Mouse (Mus musculus) embryonic facial prominence, embryonic 14.5 days (tissue): ENCODE measurements around the gene Rnf128. TPM values are rescaled to one million over a fixed set of nuclear protein-coding genes. Genes with fewer than 3 reads are reported as not detected.

ENCODE experiments used
- ATAC-seq: fragments of 200-750 bp; cut with Nextera tagmentation; 2 replicates; pipeline ENCODE4 v1.8.0; 2017; ENCODE audit warnings: low read depth, moderate number of reproducible peaks, moderate TSS enrichment
- DNase-seq: peaks from one replicate; pipeline ENCODE4 v3.0.0-alpha.2; 2015; ENCODE audit warnings: low spot score
- H3K27ac ChIP-seq: fragments of 300-500 bp; sonication (generic); replicated peaks from 2 replicates; pipeline ENCODE4 v1.5.1; 2014; ENCODE audit warnings: low read depth, mild to moderate bottlenecking, low read length, moderate library complexity
- H3K27me3 ChIP-seq: fragments of 300-500 bp; sonication (generic); replicated peaks from 2 replicates; pipeline ENCODE4 v1.6.1; 2014; ENCODE audit warnings: low read length; ENCODE audit not compliant: control insufficient read depth, insufficient read depth
- H3K36me3 ChIP-seq: fragments of 300-500 bp; sonication (generic); 2 replicates; pipeline ENCODE4 v1.6.1; 2014; ENCODE audit warnings: low read length, mixed read lengths; ENCODE audit not compliant: control insufficient read depth, insufficient read depth
- H3K4me1 ChIP-seq: fragments of 300-500 bp; sonication (generic); 2 replicates; pipeline ENCODE4 v1.6.1; 2014; ENCODE audit warnings: antibody characterized with exemption, low read length; ENCODE audit not compliant: control insufficient read depth, insufficient read depth
- H3K4me2 ChIP-seq: fragments of 300-500 bp; sonication (generic); 2 replicates; pipeline ENCODE4 v1.6.1; 2014; ENCODE audit warnings: low read depth, mild to moderate bottlenecking, low read length, moderate library complexity, mixed read lengths
- H3K4me3 ChIP-seq: fragments of 300-500 bp; sonication (generic); 2 replicates; pipeline ENCODE4 v1.5.1; 2014; ENCODE audit warnings: low read depth, mild to moderate bottlenecking, low read length
- H3K9ac ChIP-seq: fragments of 300-500 bp; sonication (generic); 2 replicates; pipeline ENCODE4 v1.6.1; 2014; ENCODE audit warnings: low read depth, mild to moderate bottlenecking, low read length, moderate library complexity, mixed read lengths
- H3K9me3 ChIP-seq: fragments of 300-500 bp; sonication (generic); 2 replicates; pipeline ENCODE4 v1.6.1; 2016; ENCODE audit warnings: low read length; ENCODE audit not compliant: control insufficient read depth
- WGBS: fragments of 180-500 bp; shearing (Covaris S2); extraction: QIAGEN DNeasy Blood & Tissue Kit; methylation state at CpG from one replicate; pipeline ENCODE4 v1.1.7; 2014; 5-methylcytosine and 5-hydroxymethylcytosine counted together
- polyA plus RNA-seq: library from polyadenylated mRNA; unstranded; fragments of >200 nt; fragmentation: Nextera tagmentation; extraction: Ambion mirVana; gene quantifications from 2 replicates; pipeline ENCODE4 v1.2.1, GENCODE M21; 2014

The Rnf128 gene
- polyA plus RNA-seq, 1 experiment from 2014 or later: 9.1 TPM

DNA sequence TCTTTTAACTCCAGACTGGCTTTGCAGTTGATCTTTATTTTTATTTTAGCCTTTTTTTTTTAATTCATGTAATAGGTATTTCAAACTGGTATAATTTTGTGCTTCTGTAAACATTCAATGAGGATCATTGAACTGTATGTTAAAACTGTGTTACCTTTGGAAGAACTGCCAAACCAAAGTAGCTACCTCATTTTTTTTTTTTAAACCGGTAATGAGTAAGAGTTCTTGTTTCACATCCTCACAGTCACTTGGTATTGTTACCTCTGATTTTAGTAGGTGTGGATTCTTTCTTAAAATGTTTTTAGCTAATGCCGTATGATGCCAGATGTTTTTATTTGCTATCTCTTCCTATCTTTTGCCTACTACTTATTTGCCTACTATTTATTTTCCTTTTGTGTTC, 159.2 kb downstream of the Rnf128 start:
- 86% methylated on average over 2 of the region's 2 CpGs for WGBS
- ATAC-seq: no peak

More for the DNA sequence above, 159.2 kb downstream of the Rnf128 start:
- Histone ChIP-seq H3K4me2 (no peak overlapping the region), H3K9me3 (no peaks in the 10 kb centered on the region), H3K27me3 (no peaks in the 10 kb centered on the region), H3K27ac (no peak overlapping the region), H3K36me3 (no peaks in the 10 kb centered on the region; the same call in 1 of the 2 replicates), H3K9ac (no peak overlapping the region), H3K4me1 (no peaks in the 10 kb centered on the region), H3K4me3 (no peak overlapping the region)
- DNase-seq: no peak

Other genes with a start within 250 kb of the Rnf128 start
- not detected in 2 replicates for gene Trap1a, start 229.6 kb upstream of the Rnf128 start, polyA plus RNA-seq
- gene D330045A20Rik, start 82.9 kb upstream of the Rnf128 start, polyA plus RNA-seq: 1.5 and 1.6 TPM in 2 replicates
- 2.5 and 2.8 TPM in 2 replicates for gene Tbc1d8b, start 121.7 kb downstream of the Rnf128 start, polyA plus RNA-seq
- gene Gm15013, start 151.2 kb downstream of the Rnf128 start, polyA plus RNA-seq: 0.31 and 0.45 TPM in 2 replicates
- 0.52 and 0.79 TPM in 2 replicates for gene Ripply1, start 219.0 kb downstream of the Rnf128 start, polyA plus RNA-seq
- gene Cldn2, start 237.5 kb downstream of the Rnf128 start, polyA plus RNA-seq: 0.58 and 1.2 TPM in 2 replicates